Mouse (Mus musculus) MEL (cell line): ENCODE measurements around the gene Med13. TPM values are rescaled to one million over a fixed set of nuclear protein-coding genes. Genes with fewer than 3 reads are reported as not detected.

Source experiments
- DNase-seq: peaks from one replicate; pipeline ENCODE4 v3.0.0; 2011; ENCODE audit warnings: low read depth, low spot score
- H3K27ac ChIP-seq: 2 replicates; pipeline ENCODE4 v1.5.1; 2012; ENCODE audit warnings: low read depth, mild to moderate bottlenecking, control low read depth, low read length, moderate library complexity; ENCODE audit not compliant: control insufficient read depth
- H3K27me3 ChIP-seq, 2 experiments: fragments of 150-350 bp in 1 of 2; sonication (generic) in 1 of 2; 2 replicates each; pipeline ENCODE4 v1.6.1; 2012; ENCODE audit warnings: low read length in 2 of 2, mild to moderate bottlenecking in 2 of 2, improper control_type of control experiment in 1 of 2, moderate library complexity in 1 of 2; ENCODE audit not compliant: insufficient read depth in 2 of 2, control insufficient read depth in 1 of 2
- H3K36me3 ChIP-seq, 2 experiments: 2 replicates each; pipeline ENCODE4 v1.6.1; 2012 to 2014; ENCODE audit warnings: low read length in 2 of 2, improper control_type of control experiment in 1 of 2, inconsistent platforms in 1 of 2, mild to moderate bottlenecking in 1 of 2; ENCODE audit not compliant: insufficient read depth in 2 of 2, control insufficient read depth in 1 of 2
- H3K4me1 ChIP-seq, 2 experiments: fragments of 150-350 bp in 1 of 2; sonication (generic) in 1 of 2; 2 replicates each; pipeline ENCODE4 v1.6.1; 2012; ENCODE audit warnings: low read length in 2 of 2, improper control_type of control experiment in 1 of 2, mild to moderate bottlenecking in 1 of 2; ENCODE audit not compliant: insufficient read depth in 2 of 2, control insufficient read depth in 1 of 2
- H3K4me3 ChIP-seq, 2 experiments: fragments of 150-350 bp in 1 of 2; sonication (generic) in 1 of 2; 2 replicates each; pipeline ENCODE4 v1.5.1; 2012; ENCODE audit warnings: low read depth in 2 of 2, low read length in 2 of 2, mild to moderate bottlenecking in 2 of 2, moderate library complexity in 2 of 2, control low read depth in 1 of 2, improper control_type of control experiment in 1 of 2; ENCODE audit not compliant: control insufficient read depth in 1 of 2, insufficient read depth in 1 of 2
- H3K79me2 ChIP-seq: 2 replicates; pipeline ENCODE4 v1.6.1; 2012; ENCODE audit warnings: mild to moderate bottlenecking, low read length, moderate library complexity; ENCODE audit not compliant: control insufficient read depth, poor library complexity, insufficient read depth
- H3K9ac ChIP-seq: 2 replicates; pipeline ENCODE4 v1.6.1; 2012; ENCODE audit warnings: low read depth, mild to moderate bottlenecking, control low read depth, low read length, moderate library complexity; ENCODE audit not compliant: control insufficient read depth, poor library complexity, severe bottlenecking
- H3K9me3 ChIP-seq: fragments of 150-350 bp; sonication (generic); replicated peaks from 2 replicates; pipeline ENCODE4 v1.6.1; 2012; ENCODE audit warnings: mild to moderate bottlenecking, low read length, improper control_type of control experiment, moderate library complexity; ENCODE audit not compliant: insufficient read depth
- CHD2 ChIP-seq: IDR thresholded peaks from 2 replicates; pipeline ENCODE4 v1.6.1; 2011; ENCODE audit warnings: low read length, improper control_type of control experiment
- CTCF ChIP-seq, 3 experiments: IDR thresholded peaks in 2 of 3; conservative IDR thresholded peaks in 1 of 3; 2 replicates each; pipeline ENCODE4 v1.5.1; 2011 to 2012; ENCODE audit warnings: low read length in 3 of 3, low read depth in 2 of 3, mild to moderate bottlenecking in 2 of 3, improper control_type of control experiment in 1 of 3, inconsistent platforms in 1 of 3, mixed read lengths in 1 of 3, moderate library complexity in 1 of 3; ENCODE audit not compliant: control insufficient read depth in 1 of 3, insufficient read depth in 1 of 3, poor library complexity in 1 of 3, severe bottlenecking in 1 of 3
- E2F4 ChIP-seq: IDR thresholded peaks from 2 replicates; pipeline ENCODE4 v1.6.1; 2011; ENCODE audit warnings: low read depth, low read length, improper control_type of control experiment, borderline replicate concordance
- ETS1 ChIP-seq: IDR thresholded peaks from 2 replicates; pipeline ENCODE4 v1.6.1; 2012; ENCODE audit warnings: low read depth, mild to moderate bottlenecking, inconsistent platforms, low read length, improper control_type of control experiment, moderate library complexity
- GABPA ChIP-seq: IDR thresholded peaks from 2 replicates; pipeline ENCODE4 v1.6.1; 2012; ENCODE audit warnings: low read depth, mild to moderate bottlenecking, inconsistent platforms, low read length, improper control_type of control experiment, moderate library complexity
- KAT2A ChIP-seq: conservative IDR thresholded peaks from 2 replicates; pipeline ENCODE4 v1.6.1; 2012; ENCODE audit warnings: low read depth, low read length, improper control_type of control experiment, inconsistent platforms
- MYC ChIP-seq: IDR thresholded peaks from 2 replicates; pipeline ENCODE4 v1.6.1; 2011; ENCODE audit warnings: low read depth, mild to moderate bottlenecking, low read length, improper control_type of control experiment, moderate library complexity
- NELFE ChIP-seq: IDR thresholded peaks from 2 replicates; pipeline ENCODE4 v1.6.1; 2011; ENCODE audit warnings: low read depth, low read length, improper control_type of control experiment
- POLR2A ChIP-seq, 2 experiments: IDR thresholded peaks; 2 replicates each; pipeline ENCODE4 v1.6.1; 2011 to 2012; ENCODE audit warnings: low read length in 2 of 2, mild to moderate bottlenecking in 2 of 2, control low read depth in 1 of 2, improper control_type of control experiment in 1 of 2, low read depth in 1 of 2, moderate library complexity in 1 of 2; ENCODE audit not compliant: control insufficient read depth in 1 of 2, insufficient read depth in 1 of 2, poor library complexity in 1 of 2
- RAD21 ChIP-seq: IDR thresholded peaks from 2 replicates; pipeline ENCODE4 v1.6.1; 2011; ENCODE audit warnings: mild to moderate bottlenecking, low read depth, low read length, improper control_type of control experiment
- RCOR1 ChIP-seq: IDR thresholded peaks from 2 replicates; pipeline ENCODE4 v1.6.1; 2012; ENCODE audit warnings: low read depth, mild to moderate bottlenecking, inconsistent platforms, low read length, improper control_type of control experiment
- TBP ChIP-seq: IDR thresholded peaks from 2 replicates; pipeline ENCODE4 v1.8.0; 2011; ENCODE audit warnings: low read depth, low read length, improper control_type of control experiment
- USF1 ChIP-seq: IDR thresholded peaks from 2 replicates; pipeline ENCODE4 v1.6.1; 2014; ENCODE audit warnings: low read depth, mild to moderate bottlenecking, inconsistent platforms, low read length, improper control_type of control experiment, moderate library complexity
- ZKSCAN1 ChIP-seq: IDR thresholded peaks from 2 replicates; pipeline ENCODE4 v1.6.1; 2012; ENCODE audit warnings: low read depth, mild to moderate bottlenecking, inconsistent platforms, low read length, improper control_type of control experiment, moderate library complexity
- ZMIZ1 ChIP-seq: IDR thresholded peaks from 2 replicates; pipeline ENCODE4 v1.6.1; 2012; ENCODE audit warnings: low read depth, mild to moderate bottlenecking, inconsistent platforms, low read length, improper control_type of control experiment, moderate library complexity
- ZNF384 ChIP-seq: IDR thresholded peaks from 2 replicates; pipeline ENCODE4 v1.6.1; 2012; ENCODE audit warnings: low read depth, mild to moderate bottlenecking, inconsistent platforms, low read length, improper control_type of control experiment
- polyA plus RNA-seq, 2 experiments: library from polyadenylated mRNA; stranded (reverse) in 1 of 2; unstranded in 1 of 2; fragments of >175 nt in 1 of 2; fragments of >200 nt in 1 of 2; gene quantifications; 2 replicates each; pipeline versions ENCODE4 v1.2.1 to v1.2.4; 2012; ENCODE audit warnings: low replicate concordance in 2 of 2, low read depth in 1 of 2; ENCODE audit not compliant: insufficient read length in 2 of 2, insufficient read depth in 1 of 2, missing spikeins in 1 of 2
- total RNA-seq: library from RNA; depleted of rRNA; stranded (reverse); fragments of 300-350 nt; gene quantifications from 2 replicates; pipeline ENCODE4 v1.2.3, GENCODE M21; 2012; rRNA removed

Med13 gene
- total and polyA plus RNA-seq, 3 experiments, result 23.3 to 114 (median 26.4) TPM

GRCm38 (mm10) chr11:86225761-86226160 lies 131.6 kb downstream of the Med13 start:
- Histone ChIP-seq H3K79me2 (no peaks in the 10 kb centered on the region), H3K27ac (no peak overlapping the region), H3K9me3 (no peaks in the 10 kb centered on the region), H3K4me3 (no peak overlapping the region), H3K27me3 (no peaks in the 10 kb centered on the region), H3K36me3 (peaks cover 0 to 62% of the 10 kb centered on the region in 2 experiments; a peak in 2 of 4 replicates), H3K9ac (no peak overlapping the region), H3K4me1 (no peaks in the 10 kb centered on the region)
- no peak for DNase-seq
- no peak for TF ChIP-seq ETS1
- TF ChIP-seq POLR2A (IDR thresholded peaks at IDR 0.05; ENCODE audit: control insufficient read depth in 1 of 2, insufficient read depth in 1 of 2, low read depth in 1 of 2, low read length in 2 of 2, poor library complexity in 1 of 2), result no peak
- TF ChIP-seq RAD21, result no peak
- no peak for TF ChIP-seq NELFE
- no peak for TF ChIP-seq E2F4
- no peak for TF ChIP-seq TBP
- TF ChIP-seq RCOR1, result no peak
- TF ChIP-seq CTCF (IDR thresholded peaks at IDR 0.05 in 2 of 3, conservative IDR thresholded peaks at IDR 0.05 in 1 of 3; ENCODE audit: control insufficient read depth in 1 of 3, insufficient read depth in 1 of 3, low read depth in 2 of 3, low read length in 3 of 3, poor library complexity in 1 of 3, severe bottlenecking in 1 of 3), result no peak
- TF ChIP-seq MYC, result no peak
- no peak for TF ChIP-seq GABPA
- TF ChIP-seq ZMIZ1, result no peak
- no peak for TF ChIP-seq USF1
- no peak for TF ChIP-seq ZNF384
- TF ChIP-seq CHD2, result no peak
- no peak for TF ChIP-seq ZKSCAN1
- no peak for TF ChIP-seq KAT2A

Other genes with a start within 250 kb of the Med13 start
- 14.7 and 14.9 TPM in 2 replicates for gene Brip1, start 156.4 kb downstream of the Med13 start, total RNA-seq
- 10 to 100 TPM; 13.4 to 20.9 TPM for gene Brip1, start 156.4 kb downstream of the Med13 start, polyA plus RNA-seq
- gene Ints2, start 100.0 kb downstream of the Med13 start, total RNA-seq, result 66.6 and 75.3 TPM in 2 replicates
- 100 to 1,000 TPM in 1 of 2 experiments, 10 to 100 TPM in 1; 43.0 to 120 TPM for gene Ints2, start 100.0 kb downstream of the Med13 start, polyA plus RNA-seq
- gene Rnft1, start 127.1 kb upstream of the Med13 start, total RNA-seq, result 40.3 and 42.0 TPM in 2 replicates
- gene Rnft1, start 127.1 kb upstream of the Med13 start, polyA plus RNA-seq, result 10 to 100 TPM in 1 of 2 experiments, not detected in 1; 38.1 TPM
- gene Rps6kb1, start 187.2 kb upstream of the Med13 start, total RNA-seq, result 39.3 and 39.8 TPM in 2 replicates
- gene Rps6kb1, start 187.2 kb upstream of the Med13 start, polyA plus RNA-seq, result 10 to 100 TPM; 49.4 to 73.6 TPM
- 21.5 and 23.4 TPM in 2 replicates for gene Tubd1, start 187.4 kb upstream of the Med13 start, total RNA-seq
- 10 to 100 TPM in 1 of 2 experiments, not detected in 1; 14.4 TPM for gene Tubd1, start 187.4 kb upstream of the Med13 start, polyA plus RNA-seq